Mouse (Mus musculus): Measurements from ENCODE around the gene Gm10772.
"Not testable (repeated sequence)": the region's sequence is repeated elsewhere in the genome, so short reads cannot be mapped to it uniquely, and the experiment has no call there.

Gene Gm10772

DNA sequence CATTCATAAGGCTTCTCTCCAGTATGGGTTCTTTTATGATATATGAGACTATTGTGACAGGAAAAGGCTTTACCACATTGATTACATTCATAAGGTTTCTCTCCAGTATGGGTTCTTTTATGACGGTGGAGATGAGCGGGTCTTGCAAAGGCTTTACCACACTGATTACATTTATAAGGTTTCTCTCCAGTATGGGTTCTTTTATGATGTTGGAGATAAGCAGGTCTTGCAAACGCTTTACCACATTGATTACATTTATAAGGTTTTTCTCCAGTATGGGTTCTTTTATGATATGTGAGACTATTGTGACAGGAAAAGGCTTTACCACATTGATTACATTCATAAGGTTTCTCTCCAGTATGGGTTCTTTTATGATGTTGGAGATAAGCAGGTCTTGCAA lies at the start of gene Gm10772:
Gene Gm10772, minus strand, starts transcription at position 101 of the 400 bp plus-strand sequence.
- not testable (repeated sequence) for DNase-seq (ENCODE audit: low spot score)

DNA sequence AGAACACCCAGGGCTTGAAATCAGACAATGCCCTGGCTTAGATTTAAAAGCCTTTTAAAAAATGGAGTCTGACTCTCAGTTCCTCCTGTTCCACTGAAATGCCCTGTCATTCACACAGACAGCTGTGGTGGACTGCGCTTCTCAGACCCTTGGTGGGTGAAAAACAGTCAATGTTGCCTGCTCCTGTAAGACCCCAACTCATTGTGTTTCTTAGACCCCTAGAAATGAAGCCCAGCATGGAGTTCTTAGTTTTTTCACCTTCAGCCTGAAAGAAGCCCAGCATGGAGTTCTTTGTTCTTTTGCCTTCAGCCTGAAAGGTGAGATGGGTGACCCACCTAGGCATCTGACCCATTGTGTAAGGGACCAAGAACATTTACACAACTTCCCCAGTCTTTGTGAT lies 36.5 kb upstream of the Gm10772 start:
- not testable (repeated sequence) for DNase-seq (ENCODE audit: low spot score)

DNA sequence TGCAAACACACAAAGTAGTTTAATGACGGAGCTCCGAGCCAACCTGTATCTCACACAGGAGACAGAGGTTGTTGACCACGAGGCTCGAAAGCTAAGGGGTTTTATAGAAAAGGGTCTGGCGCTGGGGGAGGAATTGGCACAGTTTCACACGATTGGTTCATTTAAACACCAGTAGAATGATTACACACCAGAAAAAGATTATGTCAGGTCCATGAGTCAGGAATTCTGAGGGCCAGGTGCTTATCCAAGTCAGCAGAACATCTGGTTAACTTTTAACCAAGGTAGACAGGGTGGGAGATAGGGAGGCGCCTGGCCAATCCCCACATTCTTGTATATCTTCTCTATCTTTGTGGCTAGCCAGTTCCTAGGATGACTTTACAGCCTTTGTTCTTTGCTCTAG lies 35.8 kb upstream of the Gm10772 start:
- DNase-seq (ENCODE audit: low spot score), result not testable (repeated sequence)

DNA sequence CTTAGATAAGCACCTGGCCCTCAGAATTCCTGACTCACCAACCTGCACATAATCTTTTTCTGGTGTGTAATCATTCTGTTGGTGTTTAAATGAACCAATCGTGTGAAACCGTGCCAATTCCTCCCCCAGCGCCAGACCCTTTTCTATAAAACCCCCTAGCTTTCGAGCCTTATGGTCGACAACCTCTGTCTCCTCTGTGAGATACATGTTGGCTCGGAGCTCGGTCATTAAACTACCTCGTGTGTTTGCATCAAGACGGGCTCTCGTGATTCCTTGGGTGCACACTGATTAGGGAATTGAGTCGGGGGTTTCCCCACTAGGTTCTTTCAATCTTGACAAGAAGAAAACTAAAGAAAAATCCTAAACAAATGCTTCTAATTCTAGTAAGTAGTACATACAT lies 13.0 kb downstream of the Gm10772 start:
- DNase-seq (ENCODE audit: low spot score), result no peak

DNA sequence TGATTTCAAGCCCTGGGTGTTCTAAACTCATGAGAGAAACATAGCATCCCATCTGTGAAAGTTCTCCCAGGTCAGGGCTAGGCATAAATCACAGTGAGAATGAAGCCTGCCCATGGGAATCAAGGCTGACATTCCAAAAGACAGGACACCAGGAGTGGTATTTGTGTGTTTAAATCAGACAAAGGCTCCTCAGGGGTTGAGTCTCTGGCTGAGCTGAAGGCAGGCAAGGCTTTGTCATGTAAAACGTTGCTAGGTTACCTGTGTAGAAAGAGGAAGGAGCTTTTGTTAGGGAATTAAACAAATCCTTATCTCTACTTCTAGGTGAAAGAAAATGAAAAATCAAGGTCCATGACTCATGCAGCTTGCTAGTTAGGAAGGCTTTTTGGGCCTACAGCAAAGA lies 13.6 kb downstream of the Gm10772 start:
- not testable (repeated sequence) for DNase-seq (ENCODE audit: low spot score)

DNA sequence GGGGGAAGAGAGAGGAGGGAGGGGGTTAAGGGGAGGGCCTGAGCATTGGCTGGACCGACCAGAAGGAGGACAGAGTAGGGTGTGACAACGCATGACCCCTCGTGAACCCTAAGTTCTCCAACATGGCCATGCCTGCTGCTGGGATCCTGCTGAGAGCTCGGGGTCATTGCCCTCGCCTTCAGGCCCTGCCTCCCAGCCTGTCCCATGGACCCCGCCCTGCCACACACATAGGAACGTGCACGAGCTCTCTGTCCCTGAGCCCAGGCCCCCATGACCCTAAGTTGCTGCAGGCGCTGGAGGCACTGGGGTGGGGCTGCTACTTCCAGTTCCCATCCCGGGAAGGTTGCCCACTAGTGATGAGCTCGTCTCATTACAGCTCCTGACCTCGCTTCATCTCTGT lies 48.2 kb downstream of the Gm10772 start:
- DNase-seq (ENCODE audit: low spot score), result not testable (repeated sequence)

Data from embryo, embryonic 10 days (tissue).